Mouse (Mus musculus): ENCODE results near the gene Brf1.

DNA sequence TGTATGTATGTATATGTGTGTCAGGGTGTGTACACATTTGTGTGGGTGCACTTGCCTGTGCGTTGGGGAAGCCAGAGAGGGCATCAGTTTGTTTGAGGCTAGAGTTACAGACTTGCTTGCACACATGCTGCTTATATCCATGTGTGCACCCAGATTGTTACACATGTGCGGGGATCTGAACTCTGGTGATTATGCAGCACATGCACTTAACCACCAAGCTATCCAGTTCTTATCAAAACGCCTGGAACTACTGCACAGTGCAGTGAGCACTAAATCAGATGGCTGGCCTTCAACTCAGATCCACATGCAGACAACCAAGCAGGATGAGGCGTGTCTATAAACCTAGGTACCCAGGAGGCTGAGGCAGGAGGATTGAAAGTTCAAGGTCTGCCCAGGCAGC, 36.5 kb upstream of the Brf1 start:
- TF ChIP-seq CTCF (IDR thresholded peaks at IDR 0.05; ENCODE audit: insufficient read depth, low read length) (no peak), POLR2A (IDR thresholded peaks at IDR 0.05; ENCODE audit: borderline replicate concordance, extremely low read depth, low read depth, low read length) (no peak)
